Mouse (Mus musculus) lung, postnatal 0 days (tissue): ENCODE measurements around the gene Ttll8. TPM values are rescaled to one million over a fixed set of nuclear protein-coding genes. Genes with fewer than 3 reads are reported as not detected.

Experiments used
- ATAC-seq: fragments of 200-750 bp; cut with Nextera tagmentation; 2 replicates; pipeline ENCODE4 v1.8.0; 2017; ENCODE audit warnings: moderate library complexity
- DNase-seq: peaks from one replicate; pipeline ENCODE4 v3.0.0-alpha.2; 2016; ENCODE audit warnings: low spot score
- H3K27ac ChIP-seq: fragments of 300-500 bp; sonication (generic); 2 replicates; pipeline ENCODE4 v1.5.1; 2014; ENCODE audit warnings: antibody characterized with exemption, mild to moderate bottlenecking, low read length, mixed read lengths
- H3K27me3 ChIP-seq: fragments of 300-500 bp; sonication (generic); replicated peaks from 2 replicates; pipeline ENCODE4 v1.6.1; 2014; ENCODE audit warnings: low read length, mixed read lengths; ENCODE audit not compliant: insufficient read depth
- H3K36me3 ChIP-seq: fragments of 300-500 bp; sonication (generic); 2 replicates; pipeline ENCODE4 v1.6.1; 2014; ENCODE audit warnings: low read length, mixed read lengths; ENCODE audit not compliant: insufficient read depth
- H3K4me1 ChIP-seq: fragments of 300-500 bp; sonication (generic); 2 replicates; pipeline ENCODE4 v1.6.1; 2014; ENCODE audit warnings: antibody characterized with exemption, low read depth, low read length, mixed read lengths; ENCODE audit not compliant: insufficient read depth
- H3K4me2 ChIP-seq: fragments of 300-500 bp; sonication (generic); replicated peaks from 2 replicates; pipeline ENCODE4 v1.6.1; 2014; ENCODE audit warnings: low read depth, mild to moderate bottlenecking, low read length, moderate library complexity, mixed read lengths
- H3K4me3 ChIP-seq: fragments of 300-500 bp; sonication (generic); 2 replicates; pipeline ENCODE4 v1.5.1; 2014; ENCODE audit warnings: low read depth, low read length
- H3K9ac ChIP-seq: fragments of 300-500 bp; sonication (generic); replicated peaks from 2 replicates; pipeline ENCODE4 v1.6.1; 2014; ENCODE audit warnings: low read depth, mild to moderate bottlenecking
- H3K9me3 ChIP-seq: fragments of 300-500 bp; sonication (generic); 2 replicates; pipeline ENCODE4 v1.6.1; 2016; ENCODE audit warnings: low read length, mixed read lengths
- CTCF ChIP-seq: IDR thresholded peaks from 2 replicates; pipeline ENCODE4 v1.5.1; 2016; ENCODE audit warnings: antibody characterized with exemption, mild to moderate bottlenecking
- EP300 ChIP-seq: IDR thresholded peaks from 2 replicates; pipeline ENCODE4 v1.6.1; 2016; ENCODE audit warnings: antibody characterized with exemption, mild to moderate bottlenecking, control low read depth
- WGBS: fragments of 180-500 bp; shearing (Covaris S2); extraction: QIAGEN DNeasy Blood & Tissue Kit; methylation state at CpG from one replicate; pipeline ENCODE4 v1.1.7; 2014; 5-methylcytosine and 5-hydroxymethylcytosine counted together
- polyA plus RNA-seq: library from polyadenylated mRNA; unstranded; fragments of >200 nt; fragmentation: Nextera tagmentation; extraction: Ambion mirVana; gene quantifications from 2 replicates; pipeline ENCODE4 v1.2.1, GENCODE M21; 2015

Gene Ttll8
- polyA plus RNA-seq, 1 experiment from 2014 or later = 0.06 TPM

- Histone ChIP-seq H3K27ac (no peak overlapping the region), H3K36me3 (no peaks in the 10 kb centered on the region), H3K4me3 (no peak overlapping the region), H3K9ac (no peak overlapping the region), H3K27me3 (no peaks in the 10 kb centered on the region), H3K9me3 (no peaks in the 10 kb centered on the region), H3K4me1 (no peaks in the 10 kb centered on the region), H3K4me2 (no peak overlapping the region)
- 70% methylated on average over 9 of the region's 9 CpGs for WGBS
- no peak for DNase-seq
- TF ChIP-seq EP300 (no peak), CTCF (no peak)
- ATAC-seq = no peak
These were observed 70.9 kb downstream of the Ttll8 start for GRCm38 (mm10) chr15:88883342-88883741.

- ATAC-seq (peak; percentile 44), DNase-seq (peak; percentile 66)
- Histone ChIP-seq H3K36me3 (no peaks in the 10 kb centered on the region), H3K9ac (no peak overlapping the region), H3K27me3 (no peaks in the 10 kb centered on the region), H3K9me3 (no peaks in the 10 kb centered on the region), H3K4me1 (no peaks in the 10 kb centered on the region), H3K4me3 (no peak overlapping the region), H3K27ac (no peak overlapping the region), H3K4me2 (no peak overlapping the region)
- TF ChIP-seq EP300 (no peak), CTCF (no peak)
- WGBS = 32% methylated on average over 4 of the region's 4 CpGs
These were observed 71.4 kb downstream of the Ttll8 start for GRCm38 (mm10) chr15:88882851-88883250.

- Histone ChIP-seq H3K9ac (no peak overlapping the region), H3K4me2 (no peak overlapping the region), H3K36me3 (no peaks in the 10 kb centered on the region), H3K27me3 (no peaks in the 10 kb centered on the region), H3K9me3 (no peaks in the 10 kb centered on the region), H3K4me3 (no peak overlapping the region), H3K27ac (no peak overlapping the region), H3K4me1 (no peaks in the 10 kb centered on the region)
- DNase-seq = no peak
- ATAC-seq = no peak
- WGBS = 61% methylated on average over 22 of the region's 22 CpGs
- no peak for TF ChIP-seq CTCF
- TF ChIP-seq EP300 = no peak
These were observed 72.8 kb downstream of the Ttll8 start for GRCm38 (mm10) chr15:88881253-88882044.

GRCm38 (mm10) chr15:88877021-88877400, 77.2 kb downstream of the Ttll8 start:
- H3K4me2 ChIP-seq = no peak overlapping the region
- no peaks in the 10 kb centered on the region for H3K36me3 ChIP-seq
- H3K27me3 ChIP-seq = no peaks in the 10 kb centered on the region; the same call in 1 of the 2 replicates
- H3K9ac ChIP-seq = no peak overlapping the region
- no peak overlapping the region for H3K4me3 ChIP-seq
- WGBS = 65% methylated on average over 10 of the region's 10 CpGs
- H3K9me3 ChIP-seq = no peaks in the 10 kb centered on the region
- TF ChIP-seq EP300 = no peak
- TF ChIP-seq CTCF = no peak
- 0 out of 2 replicates have a peak, but pooled peaks cover 3% of the 10 kb centered on the region for H3K4me1 ChIP-seq
- H3K27ac ChIP-seq = no peak overlapping the region
- DNase-seq (no peak), ATAC-seq (no peak)

- ATAC-seq (peak; percentile 74), DNase-seq (peak; percentile 83)
- H3K27ac ChIP-seq = no peak overlapping the region
These were observed 77.8 kb downstream of the Ttll8 start for GRCm38 (mm10) chr15:88876155-88877020.

GRCm38 (mm10) chr15:88875625-88876081, 78.6 kb downstream of the Ttll8 start:
- DNase-seq (peak; percentile 55), ATAC-seq (peak; percentile 86)
- no peak overlapping the region for H3K9ac ChIP-seq
- H3K27ac ChIP-seq = no peak overlapping the region
- H3K4me1 ChIP-seq = 0 out of 2 replicates have a peak, but pooled peaks cover 3% of the 10 kb centered on the region
- WGBS = 25% methylated on average over 10 of the region's 10 CpGs
- no peak overlapping the region for H3K4me2 ChIP-seq
- no peaks in the 10 kb centered on the region for H3K9me3 ChIP-seq
- TF ChIP-seq CTCF (no peak), EP300 (peak; percentile 87)
- no peaks in the 10 kb centered on the region for H3K36me3 ChIP-seq
- no peaks in the 10 kb centered on the region; the same call in 1 of the 2 replicates for H3K27me3 ChIP-seq
- no peak overlapping the region for H3K4me3 ChIP-seq

More at GRCm38 (mm10) chr15:88876155-88877020, 77.8 kb downstream of the Ttll8 start:
- 12% methylated on average over 28 of the region's 28 CpGs for WGBS
- 0 out of 2 replicates have a peak, but pooled peaks cover 3% of the 10 kb centered on the region for H3K4me1 ChIP-seq
- H3K4me2 ChIP-seq = peak overlapping the region; percentile 12; the same call in 1 of the 2 replicates
- no peaks in the 10 kb centered on the region; the same call in 1 of the 2 replicates for H3K27me3 ChIP-seq
- H3K9me3 ChIP-seq = no peaks in the 10 kb centered on the region
- no peak overlapping the region for H3K4me3 ChIP-seq
- peak; percentile 93 for TF ChIP-seq CTCF
- TF ChIP-seq EP300 = no peak
- no peaks in the 10 kb centered on the region for H3K36me3 ChIP-seq
- no peak overlapping the region for H3K9ac ChIP-seq
